Mouse (Mus musculus): ENCODE data around the gene Slc2a13. TPM values are rescaled to one million over a fixed set of nuclear protein-coding genes. Genes with fewer than 3 reads are reported as not detected.

Gene Slc2a13
- polyA plus RNA-seq, 1 experiment from 2014 or later: 2.2 TPM

DNA sequence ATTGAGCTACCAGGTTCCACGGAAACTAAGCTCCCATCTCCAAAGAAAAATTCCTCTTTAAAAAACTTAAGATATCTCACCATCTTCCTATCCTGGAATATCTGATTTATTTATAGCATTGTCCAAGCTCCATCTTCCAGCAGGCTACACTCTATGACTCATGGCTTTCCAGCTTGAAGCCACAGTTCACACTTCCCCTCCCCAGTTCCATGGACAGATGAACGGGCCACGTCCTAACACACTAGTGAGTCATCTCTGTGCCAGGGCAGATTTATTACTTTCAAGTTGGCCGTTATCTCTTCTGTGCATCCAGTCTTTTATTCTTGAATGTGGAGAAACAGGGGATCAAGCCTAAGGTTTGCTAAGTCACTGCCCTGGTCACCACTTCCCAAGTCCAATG lies 78.0 kb downstream of the Slc2a13 start:
- Histone ChIP-seq H3K4me2 (replicated peaks) (no peak overlapping the region), H3K9ac (no peak overlapping the region), H3K27ac (no peak overlapping the region), H3K36me3 (0 out of 2 replicates have a peak, but pooled peaks cover 2% of the 10 kb centered on the region), H3K4me1 (no peaks in the 10 kb centered on the region), H3K4me3 (no peak overlapping the region), H3K27me3 (no peaks in the 10 kb centered on the region), H3K9me3 (no peaks in the 10 kb centered on the region)
- 83% methylated on average over 4 of the region's 4 CpGs for WGBS
- no peak for ATAC-seq (ENCODE audit: low FRiP score, low read depth)

DNA sequence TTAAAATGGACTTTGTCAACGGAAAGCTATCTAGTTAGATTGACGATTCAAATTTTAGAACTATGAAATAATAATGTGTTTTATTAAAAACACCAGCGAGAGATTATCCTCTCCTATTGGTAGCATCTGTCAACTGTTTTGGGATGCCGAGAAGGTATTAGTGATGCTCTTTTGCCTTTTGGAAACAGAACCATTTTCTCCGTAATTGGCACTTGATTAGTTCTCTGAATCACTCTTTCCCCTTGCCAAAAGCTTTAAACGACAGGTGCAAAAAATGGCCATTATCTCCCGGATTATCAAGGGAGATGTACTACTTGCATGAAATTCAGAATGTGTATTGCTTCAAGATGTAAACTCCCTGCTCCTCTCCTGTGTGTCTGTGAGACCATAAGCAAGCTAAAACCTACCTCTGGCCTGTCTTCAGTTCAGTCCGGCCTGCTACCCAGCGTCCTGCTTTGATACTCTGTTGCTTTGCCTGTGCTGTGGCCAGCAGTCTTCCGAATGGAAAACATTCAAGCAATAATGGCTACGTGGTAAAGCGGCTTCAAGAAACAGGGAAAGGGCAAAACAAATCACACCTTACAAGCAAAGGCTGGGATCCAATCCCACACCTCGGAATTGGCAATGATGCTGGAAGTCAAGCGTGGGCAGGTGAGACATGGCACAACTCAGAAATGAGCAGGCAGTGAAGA lies 93.0 kb downstream of the Slc2a13 start:
- H3K4me1 ChIP-seq: no peaks in the 10 kb centered on the region
- H3K4me2 ChIP-seq (replicated peaks): no peak overlapping the region
- H3K27ac ChIP-seq: no peak overlapping the region
- no peak for ATAC-seq (ENCODE audit: low FRiP score, low read depth)
- H3K9me3 ChIP-seq: peaks cover 8% of the 10 kb centered on the region; the same call in 1 of the 2 replicates
- no peak overlapping the region for H3K4me3 ChIP-seq
- H3K9ac ChIP-seq: no peak overlapping the region
- H3K36me3 ChIP-seq: no peaks in the 10 kb centered on the region
- 83% methylated on average over 14 of the region's 14 CpGs for WGBS
- H3K27me3 ChIP-seq: no peaks in the 10 kb centered on the region

DNA sequence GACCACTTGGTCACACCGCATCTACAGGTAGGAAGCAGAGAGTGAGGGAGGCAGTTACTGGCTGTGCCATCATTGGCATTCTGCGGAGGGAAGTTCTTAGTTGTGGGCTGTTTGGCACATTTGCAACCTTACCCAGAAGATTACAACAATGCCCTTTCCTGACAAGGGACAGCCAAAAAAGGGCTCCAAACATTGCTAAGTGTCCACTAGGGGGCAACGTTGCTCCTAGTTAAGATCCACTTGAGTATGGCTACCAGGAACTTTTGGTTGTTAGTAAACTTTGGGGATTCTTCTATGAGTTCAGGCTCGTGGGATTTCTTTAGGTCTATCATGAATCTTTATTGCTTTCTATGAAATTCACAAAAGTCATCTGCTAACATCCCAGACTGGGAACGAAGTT lies 95.3 kb downstream of the Slc2a13 start:
- no peak overlapping the region for H3K4me3 ChIP-seq
- H3K9ac ChIP-seq: no peak overlapping the region
- H3K27me3 ChIP-seq: no peaks in the 10 kb centered on the region
- H3K36me3 ChIP-seq: no peaks in the 10 kb centered on the region; the same call in 1 of the 2 replicates
- H3K27ac ChIP-seq: no peak overlapping the region
- no peak overlapping the region for H3K4me2 ChIP-seq (replicated peaks)
- 31% methylated on average over 5 of the region's 5 CpGs for WGBS
- H3K9me3 ChIP-seq: 0 out of 2 replicates have a peak, but pooled peaks cover 7% of the 10 kb centered on the region
- ATAC-seq (ENCODE audit: low FRiP score, low read depth): no peak
- H3K4me1 ChIP-seq: no peaks in the 10 kb centered on the region

GRCm38 (mm10) chr15:91473690-91474409 lies 99.2 kb downstream of the Slc2a13 start:
- Histone ChIP-seq H3K9me3 (0 out of 2 replicates have a peak, but pooled peaks cover 7% of the 10 kb centered on the region), H3K9ac (no peak overlapping the region), H3K4me1 (no peaks in the 10 kb centered on the region), H3K4me3 (no peak overlapping the region), H3K36me3 (no peaks in the 10 kb centered on the region; the same call in 1 of the 2 replicates), H3K27ac (no peak overlapping the region), H3K4me2 (replicated peaks) (no peak overlapping the region), H3K27me3 (no peaks in the 10 kb centered on the region)
- 81% methylated on average over 2 of the region's 2 CpGs for WGBS
- no peak for ATAC-seq (ENCODE audit: low FRiP score, low read depth)

DNA sequence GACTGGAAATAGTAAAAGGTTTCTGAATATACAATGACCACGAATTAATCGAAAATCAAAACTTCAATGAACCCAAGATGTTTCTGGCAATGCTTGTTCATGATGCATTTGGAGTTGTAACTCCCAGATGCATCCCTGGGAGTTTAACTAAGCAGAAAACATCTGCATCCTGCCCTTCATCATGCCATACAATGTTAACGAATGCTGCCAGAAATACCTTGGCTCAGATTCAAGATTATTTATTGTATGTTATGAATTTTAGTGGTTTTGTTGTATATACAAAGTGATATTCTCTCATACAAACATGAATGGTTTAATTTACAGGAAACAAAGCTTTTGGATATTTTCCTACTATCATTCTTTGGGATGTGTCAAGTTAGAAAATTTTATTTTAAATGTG lies 107.7 kb downstream of the Slc2a13 start:
- no peak for ATAC-seq (ENCODE audit: low FRiP score, low read depth)
- H3K27me3 ChIP-seq: no peaks in the 10 kb centered on the region
- H3K9me3 ChIP-seq: no peaks in the 10 kb centered on the region
- WGBS: 79% methylated on average over 3 of the region's 3 CpGs
- peaks cover 9% of the 10 kb centered on the region; the same call in 1 of the 2 replicates for H3K4me1 ChIP-seq
- no peak overlapping the region for H3K4me3 ChIP-seq
- H3K4me2 ChIP-seq (replicated peaks): no peak overlapping the region
- no peaks in the 10 kb centered on the region for H3K36me3 ChIP-seq
- no peak overlapping the region for H3K9ac ChIP-seq
- no peak overlapping the region for H3K27ac ChIP-seq

DNA sequence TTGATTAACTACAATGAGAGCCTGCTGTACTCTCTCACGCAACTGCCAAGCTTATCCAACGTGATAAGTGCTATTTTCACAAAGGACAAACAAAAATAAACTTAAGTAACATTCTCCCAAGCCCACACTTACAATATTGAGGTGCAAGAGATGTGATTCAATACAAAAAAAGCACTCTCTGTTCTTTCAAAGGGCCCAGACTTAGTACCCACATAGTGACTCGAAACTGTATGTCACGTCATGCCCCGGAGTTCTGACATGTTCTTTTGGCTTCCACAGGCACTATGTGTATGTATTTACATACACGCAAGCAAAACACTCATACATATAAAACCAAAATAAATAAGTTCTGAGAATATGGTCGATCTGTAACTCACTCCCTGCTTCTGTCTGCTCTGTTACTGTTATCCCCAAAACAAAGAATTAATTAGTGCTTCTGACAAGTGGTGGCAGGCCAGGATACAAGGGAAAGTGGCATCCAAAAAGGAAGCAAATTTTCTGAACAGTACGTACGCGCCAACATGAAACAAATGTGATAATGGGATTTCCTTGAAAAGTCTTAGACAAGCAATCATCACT lies 109.1 kb downstream of the Slc2a13 start:
- peaks cover 9% of the 10 kb centered on the region; the same call in 1 of the 2 replicates for H3K4me1 ChIP-seq
- H3K4me3 ChIP-seq: no peak overlapping the region
- no peak for ATAC-seq (ENCODE audit: low FRiP score, low read depth)
- H3K36me3 ChIP-seq: no peaks in the 10 kb centered on the region
- no peak overlapping the region for H3K4me2 ChIP-seq (replicated peaks)
- 84% methylated on average over 10 of the region's 10 CpGs for WGBS
- no peaks in the 10 kb centered on the region for H3K9me3 ChIP-seq
- H3K27ac ChIP-seq: no peak overlapping the region
- no peak overlapping the region for H3K9ac ChIP-seq
- H3K27me3 ChIP-seq: no peaks in the 10 kb centered on the region

DNA sequence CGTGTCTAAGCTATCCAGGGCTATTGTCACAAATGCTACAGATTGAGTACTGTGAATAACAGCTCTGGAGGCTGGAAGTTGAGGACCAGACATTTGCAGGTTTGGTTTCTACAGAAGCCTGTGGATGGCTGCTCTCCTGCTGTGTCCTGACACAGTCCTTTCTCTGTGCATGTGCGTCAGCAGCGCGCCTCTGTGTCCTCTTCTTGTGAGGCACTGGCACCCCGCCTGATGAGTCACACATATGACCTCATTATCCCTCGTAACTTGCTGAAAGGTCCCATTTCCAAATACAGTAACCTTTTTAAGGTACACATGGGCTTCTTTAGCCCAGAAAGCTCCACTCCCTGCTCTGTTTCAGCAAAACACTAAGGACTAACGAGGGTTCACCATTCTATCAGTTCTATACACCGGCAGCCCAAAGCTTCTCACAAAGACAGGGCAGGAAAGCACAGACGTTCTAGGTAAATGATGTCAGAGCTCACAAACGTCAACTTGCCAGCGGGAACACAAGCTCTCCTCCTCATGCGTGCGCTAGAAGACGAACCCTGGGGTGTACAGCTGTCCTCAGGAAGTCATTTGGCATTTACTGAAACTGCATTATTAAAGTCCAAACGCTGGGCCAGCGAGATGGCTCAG lies 109.9 kb downstream of the Slc2a13 start:
- Histone ChIP-seq H3K4me1 (peaks cover 9% of the 10 kb centered on the region; the same call in 1 of the 2 replicates), H3K36me3 (no peaks in the 10 kb centered on the region), H3K4me2 (replicated peaks) (no peak overlapping the region), H3K9ac (no peak overlapping the region), H3K27ac (no peak overlapping the region), H3K4me3 (no peak overlapping the region), H3K27me3 (no peaks in the 10 kb centered on the region), H3K9me3 (no peaks in the 10 kb centered on the region)
- 62% methylated on average over 16 of the region's 16 CpGs for WGBS
- no peak for ATAC-seq (ENCODE audit: low FRiP score, low read depth)

DNA sequence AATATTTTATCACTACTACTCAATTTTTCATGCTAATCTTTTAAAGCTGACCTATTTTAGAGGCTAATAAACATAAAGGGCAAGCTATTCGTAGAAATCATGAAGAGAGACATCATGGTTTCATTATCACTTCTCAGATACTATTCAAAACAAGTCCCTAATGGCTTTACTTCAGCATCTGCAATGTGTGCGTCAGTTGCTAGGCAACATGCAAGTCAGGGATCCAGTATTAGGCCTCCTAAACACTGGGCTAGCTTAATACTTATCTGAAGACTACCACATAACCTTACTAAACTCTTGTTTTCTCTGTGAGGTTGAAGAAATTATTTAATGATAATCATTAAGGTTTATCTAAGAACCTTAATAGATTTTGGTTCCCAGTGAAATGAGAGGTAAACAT lies 111.1 kb downstream of the Slc2a13 start:
- Histone ChIP-seq H3K4me2 (replicated peaks) (no peak overlapping the region), H3K9ac (no peak overlapping the region), H3K4me3 (no peak overlapping the region), H3K27me3 (no peaks in the 10 kb centered on the region), H3K36me3 (no peaks in the 10 kb centered on the region), H3K9me3 (no peaks in the 10 kb centered on the region), H3K27ac (no peak overlapping the region), H3K4me1 (peaks cover 9% of the 10 kb centered on the region; the same call in 1 of the 2 replicates)
- ATAC-seq (ENCODE audit: low FRiP score, low read depth): no peak
- 52% methylated on average over 2 of the region's 2 CpGs for WGBS

GRCm38 (mm10) chr15:91457202-91457601 lies 115.9 kb downstream of the Slc2a13 start:
- H3K27ac ChIP-seq: no peak overlapping the region
- H3K4me1 ChIP-seq: no peaks in the 10 kb centered on the region
- no peaks in the 10 kb centered on the region for H3K9me3 ChIP-seq
- WGBS: 63% methylated on average over 2 of the region's 2 CpGs
- H3K27me3 ChIP-seq: no peaks in the 10 kb centered on the region
- no peak for ATAC-seq (ENCODE audit: low FRiP score, low read depth)
- H3K36me3 ChIP-seq: no peaks in the 10 kb centered on the region
- H3K4me2 ChIP-seq (replicated peaks): no peak overlapping the region
- no peak overlapping the region for H3K9ac ChIP-seq
- no peak overlapping the region for H3K4me3 ChIP-seq

DNA sequence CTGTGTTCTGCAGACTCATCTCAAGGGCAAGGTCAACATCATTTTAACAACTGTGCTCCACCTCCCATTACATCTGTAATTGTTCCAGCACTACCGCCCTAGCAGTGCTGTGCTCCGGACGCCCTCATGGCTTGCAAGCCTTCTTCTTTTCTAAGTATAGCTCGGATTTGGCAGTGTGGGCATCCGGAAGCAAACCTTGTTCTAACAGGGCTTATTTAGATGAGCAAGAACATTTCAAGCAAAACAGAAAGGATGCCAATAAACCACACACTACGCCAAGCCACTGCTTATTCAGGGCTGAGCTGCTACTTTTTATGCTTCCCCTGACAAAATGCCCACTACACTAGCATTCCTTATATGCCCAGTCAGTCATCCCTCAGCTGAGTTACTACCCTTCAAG lies 127.7 kb downstream of the Slc2a13 start:
- Histone ChIP-seq H3K27me3 (no peaks in the 10 kb centered on the region), H3K27ac (no peak overlapping the region), H3K4me1 (no peaks in the 10 kb centered on the region), H3K4me2 (replicated peaks) (no peak overlapping the region), H3K9me3 (no peaks in the 10 kb centered on the region), H3K9ac (no peak overlapping the region), H3K4me3 (no peak overlapping the region), H3K36me3 (no peaks in the 10 kb centered on the region)
- 84% methylated on average over 6 of the region's 6 CpGs for WGBS
- ATAC-seq (ENCODE audit: low FRiP score, low read depth): no peak

GRCm38 (mm10) chr15:91443449-91443848 lies 129.6 kb downstream of the Slc2a13 start:
- Histone ChIP-seq H3K4me1 (no peaks in the 10 kb centered on the region), H3K36me3 (no peaks in the 10 kb centered on the region), H3K9me3 (no peaks in the 10 kb centered on the region), H3K4me3 (no peak overlapping the region), H3K4me2 (replicated peaks) (no peak overlapping the region), H3K27ac (no peak overlapping the region), H3K27me3 (no peaks in the 10 kb centered on the region), H3K9ac (no peak overlapping the region)
- no peak for ATAC-seq (ENCODE audit: low FRiP score, low read depth)
- 89% methylated on average over 8 of the region's 8 CpGs for WGBS

DNA sequence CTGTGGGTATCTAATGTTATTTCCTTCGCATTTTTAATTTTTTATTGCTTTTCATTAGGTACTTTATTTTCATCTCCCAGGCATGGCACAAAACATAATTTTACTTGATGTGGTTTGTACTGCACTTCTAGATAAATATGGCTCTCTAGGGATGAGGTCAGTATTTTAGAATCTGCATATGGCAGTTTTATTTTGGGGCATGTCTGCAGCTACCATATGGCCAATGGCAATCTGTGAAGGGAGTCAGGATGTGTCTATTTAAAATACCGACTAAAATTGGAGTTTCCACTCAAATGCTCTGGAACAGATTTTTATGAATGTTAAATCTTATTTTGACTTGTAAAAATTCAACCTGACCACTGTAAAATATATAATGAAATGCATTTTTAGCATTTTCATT lies 133.2 kb downstream of the Slc2a13 start:
- Histone ChIP-seq H3K4me3 (no peak overlapping the region), H3K27ac (no peak overlapping the region), H3K27me3 (no peaks in the 10 kb centered on the region), H3K36me3 (no peaks in the 10 kb centered on the region), H3K9ac (no peak overlapping the region), H3K4me2 (replicated peaks) (no peak overlapping the region), H3K9me3 (no peaks in the 10 kb centered on the region), H3K4me1 (no peaks in the 10 kb centered on the region)
- 73% methylated on average over 2 of the region's 2 CpGs for WGBS
- no peak for ATAC-seq (ENCODE audit: low FRiP score, low read depth)

Measured in limb, embryonic 13.5 days (tissue).